Mouse (Mus musculus): ENCODE results near the gene Fam71e1. TPM values are rescaled to one million over a fixed set of nuclear protein-coding genes. Genes with fewer than 3 reads are reported as not detected.

Gene Fam71e1
- polyA plus RNA-seq, 1 experiment from 2014 or later, result 6.2 TPM

DNA sequence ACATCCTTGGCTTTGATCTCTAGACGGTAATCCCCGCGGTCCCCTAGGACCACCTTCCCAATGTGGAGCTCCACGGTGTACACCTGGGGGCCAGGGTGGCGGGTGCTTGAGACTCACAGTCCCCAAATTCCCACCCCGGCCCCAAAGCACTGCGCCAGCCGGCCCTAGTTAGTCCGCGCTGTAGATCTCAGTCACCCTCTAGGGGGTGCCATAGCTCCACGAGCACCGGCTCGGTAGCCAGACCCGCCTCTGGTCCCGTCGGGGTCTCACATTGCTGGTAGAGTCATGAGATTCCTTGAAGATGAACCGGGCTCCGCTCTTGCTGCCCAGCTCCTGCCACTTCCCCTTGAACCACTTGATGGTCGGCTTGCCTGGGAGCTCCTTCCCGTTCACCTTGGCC, 25.3 kb downstream of the Fam71e1 start:
- peak overlapping the region; percentile 10; the same call in 1 of the 2 replicates for H3K4me2 ChIP-seq (ENCODE audit: low read depth, low read length)
- no peaks in the 10 kb centered on the region for H3K9me3 ChIP-seq (ENCODE audit: control insufficient read depth, low read length)
- peak overlapping the region; percentile 56; the same call in 1 of the 2 replicates for H3K9ac ChIP-seq (ENCODE audit: low read depth, low read length)
- H3K36me3 ChIP-seq (ENCODE audit: control insufficient read depth, insufficient read depth, low read length), result no peaks in the 10 kb centered on the region
- peaks cover 30% of the 10 kb centered on the region for H3K27me3 ChIP-seq (replicated peaks; ENCODE audit: control insufficient read depth, insufficient read depth, low read length)
- H3K27ac ChIP-seq (ENCODE audit: low read length), result no peak overlapping the region
- 2% methylated on average over 20 of the region's 20 CpGs for WGBS
- ATAC-seq, result peak; percentile 31; the same call in 1 of the 2 replicates
- H3K4me3 ChIP-seq (ENCODE audit: low read length), result no peak overlapping the region
- peaks cover 8% of the 10 kb centered on the region for H3K4me1 ChIP-seq (ENCODE audit: control insufficient read depth, insufficient read depth, low read length)

DNA sequence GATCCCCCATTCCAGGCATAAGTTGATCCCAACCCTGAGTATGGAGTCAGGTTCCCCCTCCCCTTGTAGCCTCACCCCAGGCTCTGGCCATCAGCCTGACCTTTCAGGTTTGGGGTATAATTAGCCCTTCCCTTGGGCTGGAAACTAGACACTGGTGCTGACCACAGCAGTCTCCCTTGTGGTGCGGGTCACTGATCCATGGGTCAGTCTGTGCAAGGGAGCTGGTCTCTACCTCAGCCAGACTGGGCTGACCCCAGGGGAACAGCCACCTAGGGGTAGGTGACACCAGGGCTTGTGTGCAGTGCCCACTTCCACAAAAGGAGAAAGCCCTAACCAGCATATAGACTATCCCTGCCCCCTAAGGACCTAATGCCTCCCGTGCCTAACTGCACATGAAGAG, 26.7 kb downstream of the Fam71e1 start:
- no peak overlapping the region for H3K4me3 ChIP-seq (ENCODE audit: low read length)
- H3K9me3 ChIP-seq (ENCODE audit: control insufficient read depth, low read length), result no peaks in the 10 kb centered on the region
- no peak overlapping the region for H3K9ac ChIP-seq (ENCODE audit: low read depth, low read length)
- H3K36me3 ChIP-seq (ENCODE audit: control insufficient read depth, insufficient read depth, low read length), result no peaks in the 10 kb centered on the region
- H3K4me2 ChIP-seq (ENCODE audit: low read depth, low read length), result no peak overlapping the region
- peaks cover 12% of the 10 kb centered on the region for H3K4me1 ChIP-seq (ENCODE audit: control insufficient read depth, insufficient read depth, low read length)
- no peak for ATAC-seq
- no peak overlapping the region for H3K27ac ChIP-seq (ENCODE audit: low read length)
- WGBS, result 81% methylated on average over 2 of the region's 2 CpGs
- peaks cover 34% of the 10 kb centered on the region for H3K27me3 ChIP-seq (replicated peaks; ENCODE audit: control insufficient read depth, insufficient read depth, low read length)

DNA sequence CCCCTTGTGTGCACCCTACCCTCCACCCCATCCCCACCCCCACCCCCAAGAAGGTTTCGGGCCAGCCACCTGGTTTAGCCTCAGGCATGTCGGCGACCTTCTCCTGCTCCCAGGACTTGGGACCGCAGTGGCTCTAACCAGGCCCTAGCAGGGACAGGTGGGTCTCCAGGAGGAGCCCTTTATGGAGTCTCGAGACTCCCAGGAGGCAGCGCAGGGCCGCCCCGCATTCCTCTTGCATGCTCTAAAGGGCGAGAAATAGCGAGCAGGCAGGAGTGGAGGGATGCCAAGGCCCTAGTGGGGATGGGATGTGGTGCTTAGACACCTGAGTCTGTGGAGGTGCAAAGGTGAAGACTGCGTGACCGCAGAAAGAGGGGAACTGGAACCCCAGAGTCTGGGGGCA, 28.1 kb downstream of the Fam71e1 start, which contains the start of gene Mybpc2:
TSS of gene Mybpc2 (minus strand) at position 155 of the 400 bp plus-strand sequence.
- no peak within 1 kb of the TSS for H3K27ac ChIP-seq (ENCODE audit: low read length)
- H3K9ac ChIP-seq (ENCODE audit: low read depth, low read length), result peak within 1 kb of the TSS; percentile 58
- H3K9me3 ChIP-seq (ENCODE audit: control insufficient read depth, low read length), result no peaks in the 10 kb centered on the region
- H3K27me3 ChIP-seq (replicated peaks; ENCODE audit: control insufficient read depth, insufficient read depth, low read length), result peaks cover 34% of the 10 kb centered on the region
- H3K36me3 ChIP-seq (ENCODE audit: control insufficient read depth, insufficient read depth, low read length), result no peaks in the 10 kb centered on the region
- ATAC-seq, result no peak
- peak within 1 kb of the TSS; percentile 21 for H3K4me3 ChIP-seq (ENCODE audit: low read length)
- peak within 1 kb of the TSS; percentile 43 for H3K4me2 ChIP-seq (ENCODE audit: low read depth, low read length)
- H3K4me1 ChIP-seq (ENCODE audit: control insufficient read depth, insufficient read depth, low read length), result peaks cover 16% of the 10 kb centered on the region
- WGBS, result 34% methylated on average over 12 of the region's 12 CpGs

DNA sequence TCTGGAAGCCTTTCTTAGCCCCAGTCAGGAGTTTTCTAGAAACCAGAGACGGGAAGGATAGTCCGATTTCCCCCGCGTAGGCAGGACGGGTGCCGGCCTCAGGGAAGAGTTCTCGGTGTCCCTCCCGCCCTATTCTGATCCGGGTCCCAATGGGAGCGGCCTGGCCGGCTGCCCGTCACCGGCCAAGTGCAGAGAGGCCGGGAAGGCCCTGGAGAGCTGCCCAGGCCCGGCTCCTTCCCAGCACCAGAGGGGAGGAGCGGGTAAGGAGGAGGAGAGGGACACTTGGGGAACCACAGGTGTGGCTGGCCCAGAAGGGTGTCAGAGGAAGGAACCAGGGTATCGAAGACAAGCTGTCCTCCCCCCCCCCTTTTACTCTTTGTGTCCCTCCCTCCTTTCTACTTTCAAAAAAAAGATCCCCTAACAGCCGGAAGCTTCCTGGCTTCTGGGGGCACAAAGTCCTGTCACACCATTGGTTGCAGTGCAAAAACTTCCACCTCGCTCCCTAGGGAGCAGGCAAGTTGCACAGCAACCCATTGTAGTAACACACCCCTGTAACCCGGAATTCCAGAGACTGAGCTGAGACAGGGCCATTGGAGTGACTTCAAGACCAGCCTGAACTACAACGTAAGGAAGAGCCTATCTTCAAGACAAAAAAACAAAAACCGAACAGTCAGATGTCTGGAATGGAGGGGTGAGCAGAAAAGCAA, 28.9 kb downstream of the Fam71e1 start:
- peak overlapping the region; percentile 58 for H3K9ac ChIP-seq (ENCODE audit: low read depth, low read length)
- H3K4me2 ChIP-seq (ENCODE audit: low read depth, low read length), result peak overlapping the region; percentile 43
- H3K36me3 ChIP-seq (ENCODE audit: control insufficient read depth, insufficient read depth, low read length), result no peaks in the 10 kb centered on the region
- H3K4me3 ChIP-seq (ENCODE audit: low read length), result peak overlapping the region; percentile 21
- H3K27me3 ChIP-seq (replicated peaks; ENCODE audit: control insufficient read depth, insufficient read depth, low read length), result peaks cover 34% of the 10 kb centered on the region
- WGBS, result 15% methylated on average over 22 of the region's 22 CpGs
- ATAC-seq, result peak; percentile 40
- peaks cover 16% of the 10 kb centered on the region for H3K4me1 ChIP-seq (ENCODE audit: control insufficient read depth, insufficient read depth, low read length)
- no peak overlapping the region for H3K27ac ChIP-seq (ENCODE audit: low read length)
- no peaks in the 10 kb centered on the region for H3K9me3 ChIP-seq (ENCODE audit: control insufficient read depth, low read length)

DNA sequence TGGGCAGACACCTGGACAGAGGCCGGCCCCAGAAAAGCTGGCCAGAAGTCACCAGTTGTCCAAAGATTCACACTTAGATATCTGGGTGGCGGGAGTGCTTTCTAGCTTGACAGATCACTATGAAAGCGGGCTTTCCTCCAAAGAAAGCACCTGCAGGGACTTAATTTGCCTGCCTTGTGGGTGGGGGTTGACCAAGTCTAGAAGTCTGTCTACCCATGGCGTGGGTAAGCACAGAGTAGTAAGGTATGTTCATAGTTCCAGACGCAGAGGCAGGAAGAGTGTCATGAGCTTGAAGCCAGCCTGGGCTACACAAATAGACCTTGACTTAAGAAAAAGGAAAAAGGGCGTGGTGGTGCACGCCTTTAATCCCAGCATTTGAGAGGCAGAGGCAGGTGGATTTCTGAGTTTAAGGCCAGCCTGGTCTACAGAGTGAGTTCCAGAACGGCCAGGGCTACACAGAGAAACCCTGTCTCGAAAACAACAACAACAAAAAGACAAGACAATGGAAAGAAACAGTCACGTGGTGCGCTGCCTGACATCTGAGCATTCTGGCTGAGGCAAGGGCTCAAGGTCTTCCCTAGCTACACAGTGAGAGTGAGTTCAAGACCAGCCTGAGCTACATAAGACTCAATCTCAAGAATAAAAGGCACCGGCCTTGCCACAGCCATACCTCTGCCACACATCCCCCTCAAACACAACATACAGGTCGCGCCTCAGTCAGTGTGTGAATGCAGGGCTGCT, 30.2 kb downstream of the Fam71e1 start:
- Histone ChIP-seq H3K9me3 (ENCODE audit: control insufficient read depth, low read length) (no peaks in the 10 kb centered on the region), H3K4me1 (ENCODE audit: control insufficient read depth, insufficient read depth, low read length) (peaks cover 16% of the 10 kb centered on the region), H3K4me3 (ENCODE audit: low read length) (no peak overlapping the region), H3K36me3 (ENCODE audit: control insufficient read depth, insufficient read depth, low read length) (no peaks in the 10 kb centered on the region), H3K27me3 (replicated peaks; ENCODE audit: control insufficient read depth, insufficient read depth, low read length) (peaks cover 30% of the 10 kb centered on the region), H3K27ac (ENCODE audit: low read length) (no peak overlapping the region), H3K4me2 (ENCODE audit: low read depth, low read length) (no peak overlapping the region), H3K9ac (ENCODE audit: low read depth, low read length) (no peak overlapping the region)
- WGBS, result 89% methylated on average over 14 of the region's 14 CpGs
- ATAC-seq, result no peak

DNA sequence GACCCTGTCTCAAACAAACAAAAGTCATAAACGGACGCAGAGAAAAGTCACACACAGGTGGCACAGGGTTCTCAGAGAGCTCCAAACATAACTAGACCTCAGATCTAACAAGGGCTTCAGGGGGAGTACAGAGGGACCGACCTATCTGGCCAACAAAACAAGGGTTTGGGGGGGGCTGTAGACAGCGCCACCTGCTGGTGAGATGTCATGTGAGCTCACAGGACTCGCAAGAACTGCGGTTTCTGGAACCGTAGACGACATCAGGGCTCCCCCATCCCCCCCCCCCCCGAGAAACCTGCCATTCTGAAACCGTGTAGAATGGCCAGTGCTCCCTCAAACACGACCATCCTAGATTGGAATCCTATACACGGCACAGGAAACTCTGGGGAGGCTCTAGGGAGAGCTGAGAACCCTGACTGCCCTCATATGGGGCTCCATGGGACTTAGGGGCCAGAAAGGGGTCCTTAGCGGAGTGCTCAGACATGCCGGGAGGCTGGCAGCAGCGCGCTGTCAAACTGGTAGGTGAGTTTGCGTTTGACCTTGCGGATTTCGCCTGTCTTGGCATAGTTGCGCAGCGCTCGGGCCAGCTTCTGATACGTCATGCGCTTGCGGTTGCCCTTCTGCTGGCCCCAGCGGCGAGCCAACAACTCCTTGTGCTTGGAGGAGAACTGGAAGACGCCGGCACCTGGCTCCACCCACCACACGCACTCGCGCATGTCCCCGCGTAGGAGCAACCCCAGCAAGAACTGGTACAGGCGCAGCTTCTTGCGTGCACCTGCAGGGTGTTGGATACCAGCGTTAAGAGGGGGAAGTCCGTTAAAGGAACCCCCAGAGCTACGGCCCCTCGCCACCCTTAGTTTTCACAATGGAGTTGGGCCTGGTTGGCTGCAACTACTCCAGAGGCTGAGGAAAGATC, 31.4 kb downstream of the Fam71e1 start:
- peak overlapping the region; percentile 88 for H3K4me2 ChIP-seq (ENCODE audit: low read depth, low read length)
- no peaks in the 10 kb centered on the region for H3K9me3 ChIP-seq (ENCODE audit: control insufficient read depth, low read length)
- 5% methylated on average over 40 of the region's 40 CpGs for WGBS
- no peak overlapping the region for H3K27ac ChIP-seq (ENCODE audit: low read length)
- H3K36me3 ChIP-seq (ENCODE audit: control insufficient read depth, insufficient read depth, low read length), result no peaks in the 10 kb centered on the region
- peak overlapping the region; percentile 52 for H3K4me3 ChIP-seq (ENCODE audit: low read length)
- H3K27me3 ChIP-seq (replicated peaks; ENCODE audit: control insufficient read depth, insufficient read depth, low read length), result peaks cover 19% of the 10 kb centered on the region; the same call in 1 of the 2 replicates
- H3K4me1 ChIP-seq (ENCODE audit: control insufficient read depth, insufficient read depth, low read length), result peaks cover 19% of the 10 kb centered on the region
- peak overlapping the region; percentile 68 for H3K9ac ChIP-seq (ENCODE audit: low read depth, low read length)
- ATAC-seq, result peak; percentile 70

DNA sequence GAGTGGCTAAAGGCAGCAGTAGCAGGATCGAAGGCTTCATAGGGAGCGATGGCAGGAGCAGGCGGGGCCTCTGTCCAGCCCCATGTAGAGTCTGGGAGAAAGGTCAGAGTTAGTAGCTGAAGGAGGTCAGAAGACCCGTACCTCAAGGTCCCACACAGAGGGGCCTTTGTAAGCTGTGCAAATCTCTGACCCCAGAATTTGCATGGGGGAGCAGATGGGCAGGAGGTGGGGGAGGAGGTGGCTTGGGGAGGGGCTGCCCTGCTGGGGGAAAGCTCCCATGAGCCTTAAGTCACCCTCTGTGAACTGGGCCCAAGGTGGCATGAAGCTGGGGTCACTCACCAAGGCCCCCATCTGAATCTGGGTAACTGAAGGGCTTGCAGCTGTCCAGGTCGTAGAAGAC, 33.1 kb downstream of the Fam71e1 start:
- H3K36me3 ChIP-seq (ENCODE audit: control insufficient read depth, insufficient read depth, low read length), result no peaks in the 10 kb centered on the region
- no peak overlapping the region for H3K4me2 ChIP-seq (ENCODE audit: low read depth, low read length)
- peaks cover 19% of the 10 kb centered on the region for H3K4me1 ChIP-seq (ENCODE audit: control insufficient read depth, insufficient read depth, low read length)
- H3K9me3 ChIP-seq (ENCODE audit: control insufficient read depth, low read length), result no peaks in the 10 kb centered on the region
- H3K9ac ChIP-seq (ENCODE audit: low read depth, low read length), result no peak overlapping the region
- H3K4me3 ChIP-seq (ENCODE audit: low read length), result no peak overlapping the region
- WGBS, result 68% methylated on average over 5 of the region's 5 CpGs
- H3K27ac ChIP-seq (ENCODE audit: low read length), result no peak overlapping the region
- ATAC-seq, result no peak
- peaks cover 4% of the 10 kb centered on the region; the same call in 1 of the 2 replicates for H3K27me3 ChIP-seq (replicated peaks; ENCODE audit: control insufficient read depth, insufficient read depth, low read length)

DNA sequence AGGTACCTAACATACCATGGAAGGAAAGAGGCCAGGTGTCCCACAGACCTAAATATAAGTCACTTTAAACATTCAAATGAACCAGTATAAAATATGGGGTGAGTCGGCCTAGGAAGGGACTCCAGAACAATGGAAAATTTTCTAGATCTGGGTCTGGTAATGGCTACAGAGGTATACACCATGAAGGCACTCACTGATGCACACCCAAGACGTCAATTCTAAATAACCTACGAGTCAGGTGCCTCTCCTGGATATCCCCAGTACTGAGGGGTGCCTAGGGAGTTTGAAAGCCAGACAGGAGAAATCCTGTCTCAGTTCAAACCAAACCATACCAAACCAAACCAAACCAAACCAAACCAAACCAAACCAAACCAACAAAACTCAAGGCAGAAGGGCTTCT, 34.1 kb downstream of the Fam71e1 start:
- Histone ChIP-seq H3K27ac (ENCODE audit: low read length) (no peak overlapping the region), H3K4me3 (ENCODE audit: low read length) (no peak overlapping the region), H3K9me3 (ENCODE audit: control insufficient read depth, low read length) (no peaks in the 10 kb centered on the region), H3K36me3 (ENCODE audit: control insufficient read depth, insufficient read depth, low read length) (no peaks in the 10 kb centered on the region), H3K4me2 (ENCODE audit: low read depth, low read length) (no peak overlapping the region), H3K9ac (ENCODE audit: low read depth, low read length) (no peak overlapping the region), H3K4me1 (ENCODE audit: control insufficient read depth, insufficient read depth, low read length) (peaks cover 12% of the 10 kb centered on the region), H3K27me3 (replicated peaks; ENCODE audit: control insufficient read depth, insufficient read depth, low read length) (peaks cover 4% of the 10 kb centered on the region; the same call in 1 of the 2 replicates)
- no peak for ATAC-seq
- WGBS, result 82% methylated on average over 3 of the region's 3 CpGs

DNA sequence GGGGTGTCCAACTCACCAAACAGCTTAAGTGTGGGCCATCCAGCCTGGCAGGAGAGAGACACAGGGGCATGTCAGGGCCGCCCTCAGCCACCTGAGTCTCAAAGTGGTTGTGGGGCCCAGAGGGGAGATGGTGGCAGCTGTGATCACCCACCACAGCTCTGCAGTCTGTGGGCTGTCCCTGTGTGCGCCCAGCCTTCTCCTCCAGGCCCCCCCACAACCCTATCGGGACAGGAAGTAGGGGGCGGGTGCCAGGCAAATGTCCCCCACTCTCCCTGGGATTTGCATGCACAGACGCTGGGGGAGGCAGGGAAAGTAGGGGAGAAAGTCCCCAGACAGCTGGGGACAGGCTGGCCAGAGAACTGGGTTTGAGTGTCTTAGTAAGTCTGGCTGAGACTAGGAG, 34.8 kb downstream of the Fam71e1 start:
- 51% methylated on average over 4 of the region's 5 CpGs for WGBS
- Histone ChIP-seq H3K4me3 (ENCODE audit: low read length) (no peak overlapping the region), H3K9ac (ENCODE audit: low read depth, low read length) (no peak overlapping the region), H3K36me3 (ENCODE audit: control insufficient read depth, insufficient read depth, low read length) (no peaks in the 10 kb centered on the region), H3K27ac (ENCODE audit: low read length) (no peak overlapping the region), H3K4me2 (ENCODE audit: low read depth, low read length) (no peak overlapping the region), H3K4me1 (ENCODE audit: control insufficient read depth, insufficient read depth, low read length) (peaks cover 11% of the 10 kb centered on the region), H3K9me3 (ENCODE audit: control insufficient read depth, low read length) (no peaks in the 10 kb centered on the region), H3K27me3 (replicated peaks; ENCODE audit: control insufficient read depth, insufficient read depth, low read length) (peaks cover 4% of the 10 kb centered on the region; the same call in 1 of the 2 replicates)
- ATAC-seq, result no peak
